Mouse (Mus musculus) lung, embryonic 16.5 days (tissue): Measurements from ENCODE around the gene Larp1. TPM values are rescaled to one million over a fixed set of nuclear protein-coding genes. Genes with fewer than 3 reads are reported as not detected.
"Not testable (repeated sequence)": the region's sequence is repeated elsewhere in the genome, so short reads cannot be mapped to it uniquely, and the experiment has no call there.

Source experiments
- ATAC-seq: fragments of 200-750 bp; cut with Nextera tagmentation; 2 replicates; pipeline ENCODE4 v1.8.0; 2017; ENCODE audit warnings: low read depth, mild to moderate bottlenecking, moderate library complexity
- H3K27ac ChIP-seq: fragments of 300-500 bp; sonication (generic); 2 replicates; pipeline ENCODE4 v1.5.1; 2014; ENCODE audit warnings: mild to moderate bottlenecking, control low read depth, low read length
- H3K27me3 ChIP-seq: fragments of 300-500 bp; sonication (generic); 2 replicates; pipeline ENCODE4 v1.6.1; 2014; ENCODE audit warnings: low read depth, low read length, mixed read lengths; ENCODE audit not compliant: control insufficient read depth, insufficient read depth
- H3K36me3 ChIP-seq: fragments of 300-500 bp; sonication (generic); 2 replicates; pipeline ENCODE4 v1.6.1; 2014; ENCODE audit warnings: low read length; ENCODE audit not compliant: control insufficient read depth, insufficient read depth
- H3K4me1 ChIP-seq: fragments of 300-500 bp; sonication (generic); replicated peaks from 2 replicates; pipeline ENCODE4 v1.6.1; 2014; ENCODE audit warnings: low read length, mixed read lengths; ENCODE audit not compliant: control insufficient read depth, insufficient read depth
- H3K4me2 ChIP-seq: fragments of 300-500 bp; sonication (generic); 2 replicates; pipeline ENCODE4 v1.6.1; 2014; ENCODE audit warnings: low read depth, low read length, control low read depth
- H3K4me3 ChIP-seq: fragments of 300-500 bp; sonication (generic); 2 replicates; pipeline ENCODE4 v1.5.1; 2014; ENCODE audit warnings: mild to moderate bottlenecking, low read length, control low read depth
- H3K9ac ChIP-seq: fragments of 300-500 bp; sonication (generic); 2 replicates; pipeline ENCODE4 v1.6.1; 2014; ENCODE audit warnings: low read length, control low read depth
- H3K9me3 ChIP-seq: fragments of 300-500 bp; sonication (generic); 2 replicates; pipeline ENCODE4 v1.6.1; 2016; ENCODE audit warnings: low read length; ENCODE audit not compliant: control insufficient read depth
- WGBS: fragments of 180-500 bp; shearing (Covaris S2); extraction: QIAGEN DNeasy Blood & Tissue Kit; methylation state at CpG from one replicate; pipeline ENCODE4 v1.1.7; 2014; 5-methylcytosine and 5-hydroxymethylcytosine counted together
- polyA plus RNA-seq: library from polyadenylated mRNA; unstranded; fragments of >200 nt; fragmentation: Nextera tagmentation; extraction: Ambion mirVana; gene quantifications from 2 replicates; pipeline ENCODE4 v1.2.1, GENCODE M21; 2015

Gene Larp1
- polyA plus RNA-seq, 1 experiment from 2014 or later, result 16.3 TPM

DNA sequence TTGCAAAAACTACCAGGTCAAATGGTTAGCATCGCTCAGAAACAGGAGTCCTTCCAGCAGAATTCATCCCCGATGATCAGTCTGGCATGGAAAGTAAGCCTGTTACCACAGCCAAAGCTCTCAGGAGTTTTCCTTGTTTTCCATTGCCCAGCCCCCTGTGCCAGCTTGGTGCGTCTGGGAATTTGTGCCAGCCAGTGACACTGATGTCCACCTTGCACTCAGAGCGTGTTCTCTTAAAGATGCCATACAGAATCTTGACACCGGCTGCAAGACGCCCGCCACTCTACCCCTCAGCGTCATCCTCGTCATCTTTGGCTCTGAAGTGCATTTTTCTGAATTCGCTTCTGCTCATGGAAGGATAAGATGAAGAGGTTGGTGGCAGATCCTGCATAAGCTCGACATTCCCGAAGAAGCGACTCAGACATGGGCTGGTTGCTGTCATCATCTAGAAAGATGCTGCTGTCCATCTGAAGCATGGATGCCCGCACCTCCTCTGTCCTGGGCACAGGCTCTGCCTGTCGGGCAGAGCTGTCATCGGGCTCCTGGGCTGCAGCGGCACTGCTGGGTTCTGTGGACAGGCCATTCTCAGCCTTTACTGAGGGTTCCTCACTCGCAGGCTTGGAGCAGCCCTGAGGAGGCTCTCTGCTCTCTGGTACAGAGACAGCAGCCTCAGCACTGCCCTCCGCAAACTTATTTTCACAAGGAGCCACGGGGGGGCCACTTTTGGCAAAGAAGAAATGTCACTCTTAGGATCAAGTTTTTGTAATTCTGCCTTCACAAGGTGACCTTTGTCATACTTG is 88.2 kb downstream of the Larp1 start:
- Histone ChIP-seq H3K27ac (no peak overlapping the region), H3K4me2 (peak overlapping the region; percentile 82), H3K9me3 (no peaks in the 10 kb centered on the region), H3K27me3 (no peaks in the 10 kb centered on the region), H3K9ac (peak overlapping the region; percentile 57), H3K36me3 (no peaks in the 10 kb centered on the region), H3K4me3 (peak overlapping the region; percentile 48), H3K4me1 (no peaks in the 10 kb centered on the region)
- whole genome bisulfite sequencing, result 37% methylated on average over 20 of the region's 20 CpGs
- ATAC-seq, result no peak

DNA sequence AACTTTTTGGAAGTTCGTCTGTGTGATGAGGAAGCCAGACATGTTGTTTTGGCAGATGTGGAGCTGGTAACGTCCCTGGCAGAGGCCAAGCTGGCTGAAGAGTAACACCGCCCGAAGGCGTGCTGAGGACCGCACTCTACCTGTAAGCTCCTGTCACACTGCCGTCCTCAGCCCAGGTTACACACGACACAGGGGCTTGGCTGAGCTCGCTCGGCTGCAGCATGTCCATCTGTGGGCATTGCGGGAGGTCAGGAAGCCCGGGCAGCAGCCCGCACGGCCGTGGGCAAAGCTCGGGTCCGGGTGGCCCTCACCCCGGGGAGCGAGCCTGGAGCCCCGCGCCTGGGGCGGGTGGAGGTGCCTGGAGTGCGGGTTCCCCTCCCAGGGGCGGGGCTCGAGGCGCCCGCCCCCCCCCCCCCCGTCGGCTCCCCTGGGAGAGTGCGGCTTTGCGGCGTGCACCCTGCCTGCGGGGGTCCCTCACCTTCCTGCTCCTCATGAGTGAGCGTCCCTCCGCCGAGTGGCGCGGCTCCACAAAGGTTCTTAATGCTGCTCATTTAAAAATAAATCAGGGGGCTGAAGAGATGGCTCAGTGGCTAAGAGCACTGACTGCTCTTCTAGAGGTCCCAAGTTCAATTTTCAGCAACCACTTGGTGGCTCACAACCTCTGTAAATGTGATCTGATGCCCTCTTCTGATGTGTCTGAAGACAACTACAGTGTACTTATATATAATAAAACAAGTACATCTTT is 88.9 kb downstream of the Larp1 start:
- no peaks in the 10 kb centered on the region for H3K36me3 ChIP-seq
- WGBS, result 2% methylated on average over 29 of the region's 38 CpGs
- no peaks in the 10 kb centered on the region for H3K4me1 ChIP-seq
- H3K4me3 ChIP-seq, result peak overlapping the region; percentile 48
- peak overlapping the region; percentile 82 for H3K4me2 ChIP-seq
- ATAC-seq, result peak; percentile 49; the same call in 1 of the 2 replicates
- H3K9ac ChIP-seq, result peak overlapping the region; percentile 57
- H3K27ac ChIP-seq, result no peak overlapping the region
- no peaks in the 10 kb centered on the region for H3K27me3 ChIP-seq
- H3K9me3 ChIP-seq, result no peaks in the 10 kb centered on the region

DNA sequence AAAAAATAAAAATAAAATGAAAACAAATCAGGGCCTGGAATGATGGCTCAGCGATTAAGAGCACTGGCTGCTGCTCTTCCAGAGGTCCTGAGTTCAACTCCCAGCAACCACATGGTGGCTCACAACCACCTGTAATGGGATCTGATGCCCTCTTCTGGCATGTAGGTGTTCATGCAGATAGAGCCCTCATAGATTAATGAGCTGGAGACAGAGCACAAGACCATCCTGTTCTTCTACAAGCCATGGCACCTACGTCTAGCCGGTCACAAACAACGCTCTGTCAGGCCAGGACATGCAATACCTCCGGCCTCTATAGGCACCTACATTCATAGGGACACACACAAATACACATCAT is 89.5 kb downstream of the Larp1 start:
- H3K9me3 ChIP-seq, H3K36me3 ChIP-seq, H3K4me1 ChIP-seq, H3K27ac ChIP-seq, H3K4me3 ChIP-seq, ATAC-seq, H3K27me3 ChIP-seq, H3K9ac ChIP-seq: not testable (repeated sequence)
- WGBS, result 62% methylated on average over 5 of the region's 5 CpGs
- 0 out of 2 replicates have a peak overlapping the region, but pooled peaks have one; percentile 82 for H3K4me2 ChIP-seq

DNA sequence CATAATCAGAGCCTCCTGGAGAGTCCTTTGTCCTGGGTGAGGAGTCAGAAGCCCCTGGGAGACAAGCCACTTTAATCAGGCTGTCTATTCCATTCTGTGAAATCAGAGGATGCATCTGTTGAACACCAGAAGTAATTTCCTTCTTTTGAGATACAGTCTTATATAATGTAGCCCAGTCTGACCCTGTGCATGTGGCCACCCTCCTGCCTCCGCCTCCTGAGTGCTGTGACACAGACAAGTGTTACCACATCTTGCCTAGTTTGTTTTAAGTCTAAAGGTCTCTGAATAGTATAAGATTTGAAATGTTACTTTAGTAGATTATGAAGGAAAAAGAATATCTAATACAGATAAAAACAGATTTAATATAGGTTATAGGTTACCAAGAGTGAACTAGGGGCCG is 91.1 kb downstream of the Larp1 start:
- Histone ChIP-seq H3K4me1 (peaks cover 5% of the 10 kb centered on the region), H3K9ac (no peak overlapping the region), H3K4me2 (no peak overlapping the region), H3K4me3 (no peak overlapping the region), H3K27ac (no peak overlapping the region), H3K27me3 (no peaks in the 10 kb centered on the region), H3K36me3 (no peaks in the 10 kb centered on the region), H3K9me3 (no peaks in the 10 kb centered on the region)
- WGBS, result 89% methylated on average over 2 of the region's 2 CpGs
- no peak for ATAC-seq

DNA sequence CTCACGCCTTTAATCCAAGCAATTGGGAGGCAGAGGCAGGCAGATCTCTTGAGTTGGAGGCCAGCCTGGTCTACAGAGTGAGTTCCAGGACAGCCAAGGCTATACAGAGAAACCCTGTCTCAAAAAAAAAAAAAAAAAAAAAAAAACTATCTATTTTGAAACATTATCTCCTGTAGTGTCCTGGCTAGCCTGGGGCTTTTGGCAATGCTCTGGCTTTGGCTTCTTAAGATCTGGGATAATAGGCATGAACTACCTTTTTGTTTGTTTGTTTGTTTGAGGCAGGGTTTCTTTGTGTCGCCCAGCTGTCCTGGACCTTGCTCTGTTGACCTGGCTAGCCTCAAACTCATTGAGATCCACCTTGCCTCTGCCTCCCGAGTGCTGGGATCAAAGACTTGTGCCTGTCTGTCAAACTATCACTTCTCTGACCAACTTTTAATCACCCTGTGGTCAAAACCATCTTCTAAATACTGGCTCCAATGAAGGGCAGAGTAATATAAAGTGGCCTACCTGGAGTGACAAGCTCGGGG is 92.4 kb downstream of the Larp1 start:
- H3K9ac ChIP-seq, result no peak overlapping the region
- no peak overlapping the region for H3K27ac ChIP-seq
- no peaks in the 10 kb centered on the region for H3K27me3 ChIP-seq
- H3K4me2 ChIP-seq, result no peak overlapping the region
- ATAC-seq, result no peak
- peaks cover 10% of the 10 kb centered on the region for H3K4me1 ChIP-seq
- 80% methylated on average over 4 of the region's 4 CpGs for WGBS
- no peaks in the 10 kb centered on the region for H3K9me3 ChIP-seq
- H3K36me3 ChIP-seq, result 0 out of 2 replicates have a peak, but pooled peaks cover 2% of the 10 kb centered on the region
- no peak overlapping the region for H3K4me3 ChIP-seq

DNA sequence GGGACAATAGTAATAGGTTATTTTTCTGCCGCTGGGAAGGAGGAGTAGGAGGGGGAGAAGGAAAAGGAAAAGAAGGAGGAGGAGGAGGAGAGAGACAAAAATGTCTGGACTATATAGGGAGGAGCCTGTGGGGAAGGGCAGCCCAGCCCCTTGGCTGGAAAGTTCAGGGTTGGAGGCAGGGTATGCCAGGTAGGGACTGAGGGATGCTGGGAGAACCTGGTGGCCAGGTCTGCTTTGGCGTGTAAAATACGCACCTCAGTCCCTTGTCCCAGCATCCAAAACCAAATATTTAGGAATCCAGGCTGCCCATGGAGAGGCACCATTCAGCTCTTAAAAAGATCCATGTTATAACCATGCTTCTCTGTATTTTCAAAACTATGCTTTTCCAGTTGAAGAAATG is 93.3 kb downstream of the Larp1 start:
- WGBS, result 58% methylated on average over 3 of the region's 3 CpGs
- ATAC-seq, result no peak
- H3K9me3 ChIP-seq, result no peaks in the 10 kb centered on the region
- H3K27ac ChIP-seq, result no peak overlapping the region
- H3K4me3 ChIP-seq, result no peak overlapping the region
- no peaks in the 10 kb centered on the region for H3K27me3 ChIP-seq
- peaks cover 10% of the 10 kb centered on the region for H3K4me1 ChIP-seq
- 0 out of 2 replicates have a peak, but pooled peaks cover 2% of the 10 kb centered on the region for H3K36me3 ChIP-seq
- H3K4me2 ChIP-seq, result no peak overlapping the region
- no peak overlapping the region for H3K9ac ChIP-seq

DNA sequence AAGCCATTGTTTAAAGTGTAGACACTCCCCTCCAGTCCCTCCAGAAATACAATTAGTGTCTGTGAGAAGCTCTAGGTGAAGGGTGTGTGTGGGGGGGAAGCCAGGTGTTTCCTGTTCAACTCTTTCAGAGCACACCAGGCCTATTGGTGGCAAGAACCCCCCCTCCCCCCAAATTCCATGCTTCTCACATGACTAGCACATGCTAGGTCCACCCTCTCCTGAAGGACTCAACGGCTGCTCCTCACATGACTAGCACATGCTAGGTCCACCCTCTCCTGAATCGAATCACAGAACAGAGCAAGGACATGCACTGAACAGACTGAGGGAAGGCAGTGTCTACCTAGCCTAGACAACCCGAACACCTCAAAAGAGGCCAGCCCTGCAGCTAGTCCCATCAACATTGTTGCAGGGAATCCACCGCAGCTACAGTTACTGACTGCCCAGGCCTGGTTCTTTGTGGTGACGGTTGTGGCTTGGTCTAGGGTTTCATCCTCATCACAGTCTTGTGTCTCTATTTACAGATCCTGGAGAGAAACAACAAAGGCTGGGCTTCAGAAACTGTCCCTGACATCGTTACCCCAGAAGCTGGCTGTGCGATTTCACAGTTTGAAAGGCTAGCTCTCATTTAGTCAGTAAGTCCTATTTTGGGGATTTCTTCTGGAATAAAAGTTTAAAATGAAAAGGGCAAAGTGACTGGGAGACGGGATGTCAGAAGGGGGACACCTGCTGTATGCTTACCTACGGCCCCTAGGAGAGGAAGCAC is 93.9 kb downstream of the Larp1 start:
- peak overlapping the region; percentile 67 for H3K27ac ChIP-seq
- 0 out of 2 replicates have a peak, but pooled peaks cover 2% of the 10 kb centered on the region for H3K36me3 ChIP-seq
- ATAC-seq, result no peak
- H3K4me1 ChIP-seq, result peaks cover 10% of the 10 kb centered on the region
- no peaks in the 10 kb centered on the region for H3K9me3 ChIP-seq
- H3K27me3 ChIP-seq, result no peaks in the 10 kb centered on the region
- WGBS, result 82% methylated on average over 9 of the region's 9 CpGs
- H3K4me2 ChIP-seq, result peak overlapping the region; percentile 62
- no peak overlapping the region for H3K4me3 ChIP-seq
- H3K9ac ChIP-seq, result peak overlapping the region; percentile 69

DNA sequence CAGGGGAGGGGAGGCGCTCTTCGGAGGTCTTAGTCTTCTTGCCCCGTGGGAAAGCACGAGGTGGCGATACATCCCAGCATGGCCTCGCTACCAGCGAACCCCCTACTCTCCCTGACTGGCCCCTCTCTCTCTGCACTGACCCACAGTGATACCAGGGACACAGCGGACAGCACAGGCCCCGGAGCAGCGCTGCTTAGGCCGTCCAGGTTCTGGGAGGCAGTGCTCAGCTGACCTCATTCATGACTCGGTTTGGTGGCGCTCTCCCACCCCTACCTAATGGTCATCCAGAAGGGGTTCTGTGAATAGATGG is 94.4 kb downstream of the Larp1 start:
- Histone ChIP-seq H3K27me3 (no peaks in the 10 kb centered on the region), H3K4me3 (peak overlapping the region; percentile 41), H3K27ac (peak overlapping the region; percentile 67), H3K9ac (peak overlapping the region; percentile 69), H3K9me3 (no peaks in the 10 kb centered on the region), H3K36me3 (0 out of 2 replicates have a peak, but pooled peaks cover 2% of the 10 kb centered on the region), H3K4me2 (peak overlapping the region; percentile 62), H3K4me1 (peaks cover 10% of the 10 kb centered on the region)
- ATAC-seq, result no peak; the same call in none of the 2 replicates
- WGBS, result 56% methylated on average over 13 of the region's 13 CpGs
